Mouse (Mus musculus) heart, postnatal 10 days (tissue): Measurements from ENCODE around the gene Tmem87a. TPM values are rescaled to one million over a fixed set of nuclear protein-coding genes. Genes with fewer than 3 reads are reported as not detected.

ENCODE experiments used
- DNase-seq, 2 experiments: peaks; one replicate each; pipeline ENCODE4 v3.0.0; 2021
- intact Hi-C: fragments of 180-260 bp; cut with DNase I; formaldehyde crosslinking; loops from one replicate; pipeline ENCODE4 v1.15.1; 2025
- total RNA-seq, 2 experiments: library from RNA; stranded (reverse); gene quantifications; 2 replicates each; pipeline ENCODE4 v1.2.3; 2021

Tmem87a gene
- 10 to 100 TPM; 21.0 to 23.8 TPM for total RNA-seq

GRCm38 (mm10) chr2:120403986-120404822, at the start of gene Tmem87a:
Gene Tmem87a, minus strand, starts transcription at chr2:120404113.
- DNase-seq = peak; percentile 97 to 99
- intact Hi-C loops = no loop called here

GRCm38 (mm10) chr2:120452600-120452999, 48.7 kb upstream of the Tmem87a start:
- intact Hi-C loops = no loop called here
- no peak for DNase-seq

- intact Hi-C loops = no loop called here
- no peak for DNase-seq
Observed at GRCm38 (mm10) chr2:120450724-120451123, 46.8 kb upstream of the Tmem87a start.

GRCm38 (mm10) chr2:120447306-120447705, 43.4 kb upstream of the Tmem87a start:
- intact Hi-C loops = no loop called here
- DNase-seq = no peak

- no peak for DNase-seq
- intact Hi-C loops = no loop called here
Observed at GRCm38 (mm10) chr2:120446373-120446772, 42.5 kb upstream of the Tmem87a start.

- intact Hi-C loops = no loop called here
- no peak for DNase-seq
Observed at GRCm38 (mm10) chr2:120444486-120444885, 40.6 kb upstream of the Tmem87a start.

GRCm38 (mm10) chr2:120424386-120424785, 20.5 kb upstream of the Tmem87a start:
- no peak for DNase-seq
- intact Hi-C loops = no loop called here

GRCm38 (mm10) chr2:120414738-120415414, 11.0 kb upstream of the Tmem87a start:
- intact Hi-C loops = no loop called here
- no peak for DNase-seq

GRCm38 (mm10) chr2:120414113-120414512, 10.2 kb upstream of the Tmem87a start:
- intact Hi-C loops = no loop called here
- DNase-seq = no peak

- intact Hi-C loops = no loop called here
- no peak for DNase-seq
Observed at GRCm38 (mm10) chr2:120411096-120411628, 7.2 kb upstream of the Tmem87a start.

GRCm38 (mm10) chr2:120404823-120405765, 1.2 kb upstream of the Tmem87a start:
- intact Hi-C loops = no loop called here
- no peak for DNase-seq

- intact Hi-C loops = no loop called here
- no peak for DNase-seq
Observed at GRCm38 (mm10) chr2:120403653-120403985, 294 bp downstream of the Tmem87a start, which contains the start of gene Ganc. Gene Ganc, plus strand, starts transcription at chr2:120403896.

- DNase-seq = no peak
- intact Hi-C loops = no loop called here
Observed at GRCm38 (mm10) chr2:120402813-120403212, 1.1 kb downstream of the Tmem87a start.

- intact Hi-C loops = no loop called here
Observed at GRCm38 (mm10) chr2:120397951-120398350, 6.0 kb downstream of the Tmem87a start.

GRCm38 (mm10) chr2:120392406-120392805, 11.5 kb downstream of the Tmem87a start:
- intact Hi-C loops = no loop called here

More at GRCm38 (mm10) chr2:120397951-120398350, 6.0 kb downstream of the Tmem87a start:
- DNase-seq = no peak

GRCm38 (mm10) chr2:120390934-120391333, 13.0 kb downstream of the Tmem87a start:
- peak; percentile 29 to 44 for DNase-seq
- intact Hi-C loops = no loop called here

More at GRCm38 (mm10) chr2:120392406-120392805, 11.5 kb downstream of the Tmem87a start:
- DNase-seq = no peak

GRCm38 (mm10) chr2:120389376-120389775, 14.5 kb downstream of the Tmem87a start:
- intact Hi-C loops = no loop called here
- no peak for DNase-seq

GRCm38 (mm10) chr2:120387291-120387690, 16.6 kb downstream of the Tmem87a start:
- no peak for DNase-seq
- intact Hi-C loops = no loop called here

GRCm38 (mm10) chr2:120386264-120386663, 17.6 kb downstream of the Tmem87a start:
- intact Hi-C loops = no loop called here
- no peak for DNase-seq

GRCm38 (mm10) chr2:120373858-120374257, 30.1 kb downstream of the Tmem87a start:
- DNase-seq = no peak
- intact Hi-C loops = no loop called here
